Mouse (Mus musculus): ENCODE measurements around the gene Cct8l1. TPM values are rescaled to one million over a fixed set of nuclear protein-coding genes. Genes with fewer than 3 reads are reported as not detected.

Gene Cct8l1
- polyA plus RNA-seq, 1 experiment from 2014 or later = not detected

- WGBS = 38% methylated on average over 1 of the region's 1 CpGs
- no peaks in the 10 kb centered on the region for H3K27me3 ChIP-seq (replicated peaks; ENCODE audit: control insufficient read depth, insufficient read depth, low read length)
- H3K27ac ChIP-seq (ENCODE audit: low read depth, low read length) = no peak overlapping the region
- no peaks in the 10 kb centered on the region for H3K36me3 ChIP-seq (ENCODE audit: control insufficient read depth, insufficient read depth, low read length)
- no peaks in the 10 kb centered on the region for H3K9me3 ChIP-seq (replicated peaks; ENCODE audit: control insufficient read depth, low read length)
- no peak overlapping the region for H3K4me2 ChIP-seq (ENCODE audit: low read length)
- H3K9ac ChIP-seq (ENCODE audit: low read length) = no peak overlapping the region
- no peak overlapping the region for H3K4me3 ChIP-seq (ENCODE audit: low read depth, low read length)
- ATAC-seq (no peak), DNase-seq (ENCODE audit: low spot score) (no peak)
- H3K4me1 ChIP-seq (ENCODE audit: control insufficient read depth, insufficient read depth, low read length) = no peaks in the 10 kb centered on the region
These were observed 38.8 kb downstream of the Cct8l1 start for GRCm38 (mm10) chr5:25554689-25555088.

- Histone ChIP-seq H3K27ac (ENCODE audit: low read depth, low read length) (no peak overlapping the region), H3K4me2 (ENCODE audit: low read length) (no peak overlapping the region), H3K27me3 (replicated peaks; ENCODE audit: control insufficient read depth, insufficient read depth, low read length) (no peaks in the 10 kb centered on the region), H3K36me3 (ENCODE audit: control insufficient read depth, insufficient read depth, low read length) (no peaks in the 10 kb centered on the region), H3K4me3 (ENCODE audit: low read depth, low read length) (no peak overlapping the region), H3K9ac (ENCODE audit: low read length) (no peak overlapping the region), H3K4me1 (ENCODE audit: control insufficient read depth, insufficient read depth, low read length) (no peaks in the 10 kb centered on the region), H3K9me3 (replicated peaks; ENCODE audit: control insufficient read depth, low read length) (no peaks in the 10 kb centered on the region)
- DNase-seq (ENCODE audit: low spot score) = no peak
- no peak for ATAC-seq
- 87% methylated on average over 5 of the region's 5 CpGs for WGBS
These were observed 39.8 kb downstream of the Cct8l1 start for GRCm38 (mm10) chr5:25555684-25556083.

GRCm38 (mm10) chr5:25556363-25556762 lies 40.5 kb downstream of the Cct8l1 start:
- no peaks in the 10 kb centered on the region for H3K36me3 ChIP-seq (ENCODE audit: control insufficient read depth, insufficient read depth, low read length)
- no peaks in the 10 kb centered on the region for H3K27me3 ChIP-seq (replicated peaks; ENCODE audit: control insufficient read depth, insufficient read depth, low read length)
- ATAC-seq (no peak), DNase-seq (ENCODE audit: low spot score) (no peak)
- H3K4me3 ChIP-seq (ENCODE audit: low read depth, low read length) = no peak overlapping the region
- H3K4me2 ChIP-seq (ENCODE audit: low read length) = no peak overlapping the region
- H3K4me1 ChIP-seq (ENCODE audit: control insufficient read depth, insufficient read depth, low read length) = no peaks in the 10 kb centered on the region
- H3K9ac ChIP-seq (ENCODE audit: low read length) = no peak overlapping the region
- H3K27ac ChIP-seq (ENCODE audit: low read depth, low read length) = no peak overlapping the region
- 92% methylated on average over 5 of the region's 5 CpGs for WGBS
- no peaks in the 10 kb centered on the region for H3K9me3 ChIP-seq (replicated peaks; ENCODE audit: control insufficient read depth, low read length)

Other genes with a start within 250 kb of the Cct8l1 start
- 22.6 and 30.3 TPM in 2 replicates for gene Kmt2c, start 17.3 kb upstream of the Cct8l1 start, polyA plus RNA-seq (2014; fragmentation: Nextera tagmentation; extraction: Ambion mirVana)
- 4.2 and 4.5 TPM in 2 replicates for gene Xrcc2, start 189.8 kb downstream of the Cct8l1 start, polyA plus RNA-seq (2014; fragmentation: Nextera tagmentation; extraction: Ambion mirVana)
- gene Actr3b, start 243.9 kb downstream of the Cct8l1 start, polyA plus RNA-seq (2014; fragmentation: Nextera tagmentation; extraction: Ambion mirVana) = 48.6 and 53.0 TPM in 2 replicates